Mouse (Mus musculus) retina, postnatal 1 day (tissue): Measurements from ENCODE around the gene Rbm4b.
A peak's percentile ranks its signal among the peaks of the same experiment; 100 is the strongest.
"Not testable (repeated sequence)": the region's sequence is repeated elsewhere in the genome, so short reads cannot be mapped to it uniquely, and the experiment has no call there.

Experiments used
- DNase-seq: peaks from one replicate; pipeline ENCODE4 v3.0.0-alpha.2; 2012

Rbm4b gene

DNA sequence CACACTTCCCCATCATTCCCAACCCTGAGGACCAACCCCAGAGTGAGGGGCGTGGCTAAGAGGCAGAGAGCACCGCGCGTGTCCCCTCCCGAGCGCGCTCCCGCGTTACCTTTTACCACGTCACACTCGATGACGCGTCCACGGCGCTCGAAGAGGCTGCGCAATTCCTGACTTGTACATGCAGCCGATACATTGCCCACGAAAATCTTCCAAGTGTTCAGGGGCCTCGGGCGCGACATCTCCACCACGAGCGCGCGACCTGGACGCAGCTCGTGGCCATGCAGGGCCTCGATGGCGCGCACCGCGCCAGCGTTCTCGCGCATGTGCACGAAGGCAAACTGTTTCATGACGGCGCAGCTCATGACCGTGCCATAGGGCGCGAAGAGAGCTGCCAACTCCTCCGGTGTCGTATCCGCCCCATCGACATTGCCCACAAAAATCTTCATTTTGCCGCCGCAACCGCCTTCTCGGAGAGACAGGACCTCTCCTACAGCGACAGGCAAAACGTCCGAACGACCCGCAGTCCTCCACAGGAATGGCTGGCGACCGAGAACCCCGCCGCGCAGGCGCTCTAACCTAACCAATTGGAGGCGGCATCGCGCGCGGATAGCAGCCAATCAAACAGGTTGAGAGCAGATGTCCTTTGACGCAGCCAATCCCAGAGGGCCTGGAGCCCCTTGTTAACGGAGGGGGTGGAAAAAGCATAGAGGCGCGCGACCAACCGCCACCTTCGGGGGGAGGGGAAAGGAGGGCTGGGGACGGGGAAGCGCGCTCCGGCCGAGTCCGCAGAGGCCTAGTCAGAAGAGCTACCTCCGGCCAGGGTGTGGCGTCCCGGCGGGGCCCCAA is 55.0 kb downstream of the Rbm4b start, which contains the start of the genes Gm21992 and Rbm14:
Gm21992 (minus strand) TSS at position 550 of the 846 bp plus-strand sequence.
Rbm14 (minus strand) TSS at position 572 of the 846 bp plus-strand sequence.
- peak; percentile 100 for DNase-seq

DNA sequence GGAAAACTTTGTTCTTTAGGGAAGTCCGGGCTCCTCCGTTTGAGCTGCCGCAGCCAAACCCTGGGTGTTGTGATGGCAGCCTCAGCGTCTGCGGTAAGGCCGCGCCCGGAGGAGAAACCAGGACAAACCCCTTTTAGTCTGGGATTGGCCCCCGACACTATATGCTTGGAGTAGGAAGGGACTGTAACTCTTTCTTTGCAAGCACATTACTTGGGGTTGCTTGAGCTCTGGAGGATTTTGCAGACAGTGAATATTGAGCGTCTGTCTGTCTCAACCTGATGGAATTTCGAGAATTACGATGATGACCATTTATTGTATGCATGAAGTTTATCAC is 55.6 kb downstream of the Rbm4b start:
- no peak for DNase-seq

DNA sequence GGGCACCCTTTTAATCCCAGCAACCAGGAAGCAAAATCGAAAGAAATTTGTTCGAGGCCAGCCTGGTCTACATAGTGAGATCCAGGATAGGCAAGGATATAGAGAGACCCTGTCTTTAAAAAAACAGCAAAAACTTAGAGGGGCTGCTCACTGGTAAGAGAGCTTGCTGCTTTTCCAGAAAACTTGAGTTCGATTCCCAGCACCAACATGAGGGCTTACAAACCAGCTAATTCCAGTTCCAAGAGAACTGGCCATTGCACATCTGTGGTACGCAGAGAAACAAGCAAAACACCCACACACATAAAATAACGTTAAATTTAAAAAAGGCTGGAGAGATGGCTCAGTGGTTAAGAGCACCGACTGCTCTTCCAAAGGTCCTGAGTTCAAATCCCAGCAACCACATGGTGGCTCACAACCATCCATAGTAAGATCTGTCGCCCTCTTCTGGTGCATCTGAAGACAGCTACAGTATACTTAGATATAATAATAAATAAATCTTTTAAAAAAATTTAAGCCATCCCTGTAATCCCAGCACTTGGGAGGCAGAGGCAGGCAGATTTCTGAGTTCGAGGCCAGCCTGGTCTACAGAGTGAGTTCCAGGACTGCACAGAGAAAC is 56.1 kb downstream of the Rbm4b start:
- not testable (repeated sequence) for DNase-seq

DNA sequence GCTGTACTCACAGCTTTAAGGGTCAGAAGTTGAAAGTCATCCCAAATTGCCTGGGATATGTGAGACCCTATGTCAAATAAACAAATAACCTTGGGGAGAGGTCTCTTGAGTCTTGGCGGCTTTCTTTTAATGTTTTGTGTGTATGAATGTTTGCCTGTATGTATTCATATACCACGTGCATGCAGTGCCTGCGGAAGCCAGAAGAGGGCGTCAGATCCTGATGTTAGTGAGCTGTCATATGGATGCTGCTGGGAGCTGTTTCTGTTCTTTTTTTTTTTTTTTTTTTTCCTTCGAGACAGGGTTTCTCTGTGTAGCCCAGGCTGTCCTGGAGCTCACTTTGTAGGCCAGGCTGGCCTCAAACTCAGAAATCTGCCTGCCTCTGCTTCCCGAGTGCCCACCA is 56.7 kb downstream of the Rbm4b start:
- DNase-seq = peak; percentile 50
